In the genomic region with DNA sequence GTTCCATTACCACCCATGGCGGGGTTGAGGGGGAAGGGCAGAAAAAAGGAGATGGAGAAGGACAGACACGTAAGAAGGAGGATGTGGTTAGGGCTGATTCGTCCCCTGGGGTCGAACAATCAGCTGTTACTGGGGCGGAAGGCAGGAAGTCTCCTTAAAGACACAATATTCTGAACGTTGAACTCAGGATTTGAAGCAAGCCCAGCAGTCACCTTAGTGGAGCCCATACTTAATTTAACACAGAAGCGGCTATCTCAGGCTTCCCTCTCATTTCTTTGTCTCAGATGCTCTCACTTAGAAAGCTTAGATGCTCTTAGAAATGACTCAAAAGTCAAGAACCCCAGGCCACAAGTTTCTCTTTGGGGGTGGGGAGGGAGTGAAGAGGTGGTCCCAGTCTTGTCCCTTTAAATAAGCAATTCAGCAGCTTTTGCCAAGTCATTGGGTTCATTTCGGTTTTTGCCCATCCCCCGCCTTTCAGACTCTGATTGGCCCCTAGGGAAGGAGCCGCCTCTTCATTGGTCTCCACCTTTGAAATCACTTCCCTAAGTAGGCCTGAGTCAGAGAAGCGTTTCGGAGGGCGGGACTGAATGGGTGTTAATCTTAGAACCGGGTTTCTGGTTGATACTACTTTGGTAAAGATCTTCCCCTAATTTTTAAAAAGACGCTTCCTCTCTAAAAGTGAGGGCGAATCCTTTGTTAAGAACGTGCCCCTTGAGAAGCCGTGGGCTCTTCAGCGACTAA, we compare ENCODE assay signal across 8 mouse cellular contexts. TPM values are rescaled to one million over a fixed set of nuclear protein-coding genes. Genes with fewer than 3 reads are reported as not detected.
DNase-seq lines count a peak whose midpoint lies in the region; ATAC-seq and TF ChIP-seq lines count a peak whose summit lies in the region.

No protein-coding gene starts in this region.

- peak overlapping the region; percentile 56 for H3K9ac ChIP-seq in forebrain, embryonic 11.5 days (ENCODE audit: low read length)
- peak overlapping the region; percentile 53 for H3K9ac ChIP-seq in heart, postnatal 0 days (replicated peaks; ENCODE audit: low read depth, low read length)
- H3K9ac ChIP-seq in liver, embryonic 14.5 days (replicated peaks): peak overlapping the region; percentile 85
- H3K9ac ChIP-seq in stomach, embryonic 15.5 days: peak overlapping the region; percentile 13; the same call in 1 of the 2 replicates

- peaks cover 18% of the 10 kb centered on the region for H3K36me3 ChIP-seq in E14TG2a.4 (ENCODE audit: insufficient read depth, low read length)
- no peaks in the 10 kb centered on the region for H3K36me3 ChIP-seq in forebrain, embryonic 11.5 days (ENCODE audit: control insufficient read depth, insufficient read depth, low read length)
- H3K36me3 ChIP-seq in heart, postnatal 0 days (replicated peaks; ENCODE audit: control insufficient read depth, insufficient read depth, low read length): peaks cover 19% of the 10 kb centered on the region
- H3K36me3 ChIP-seq in liver, embryonic 14.5 days (replicated peaks; ENCODE audit: control insufficient read depth, insufficient read depth, low read depth): peaks cover 15% of the 10 kb centered on the region
- peaks cover 2% of the 10 kb centered on the region; the same call in 1 of the 2 replicates for H3K36me3 ChIP-seq in stomach, embryonic 15.5 days

- no peaks in the 10 kb centered on the region for H3K27me3 ChIP-seq in E14TG2a.4 (ENCODE audit: insufficient read depth, low read length)
- H3K27me3 ChIP-seq in forebrain, embryonic 11.5 days (ENCODE audit: control insufficient read depth, insufficient read depth, low read length): no peaks in the 10 kb centered on the region
- H3K27me3 ChIP-seq in heart, postnatal 0 days (ENCODE audit: control insufficient read depth, insufficient read depth, low read length): no peaks in the 10 kb centered on the region
- H3K27me3 ChIP-seq in liver, embryonic 14.5 days (ENCODE audit: control insufficient read depth, insufficient read depth, low read length): no peaks in the 10 kb centered on the region
- H3K27me3 ChIP-seq in stomach, embryonic 15.5 days (replicated peaks): no peaks in the 10 kb centered on the region

- H3K27ac ChIP-seq in forebrain, embryonic 11.5 days (ENCODE audit: low read depth, low read length): peak overlapping the region; percentile 89
- H3K27ac ChIP-seq in heart, postnatal 0 days (ENCODE audit: low read depth): peak overlapping the region; percentile 97
- H3K27ac ChIP-seq in liver, embryonic 14.5 days: peak overlapping the region; percentile 99
- H3K27ac ChIP-seq in stomach, embryonic 15.5 days: peak overlapping the region; percentile 98

- H3K4me2 ChIP-seq in forebrain, embryonic 11.5 days (ENCODE audit: low read depth, low read length, severe bottlenecking): peak overlapping the region; percentile 82
- peak overlapping the region; percentile 86 for H3K4me2 ChIP-seq in heart, postnatal 0 days (ENCODE audit: low read depth, low read length)
- H3K4me2 ChIP-seq in liver, embryonic 14.5 days (ENCODE audit: low read depth): peak overlapping the region; percentile 100
- peak overlapping the region; percentile 72 for H3K4me2 ChIP-seq in stomach, embryonic 15.5 days

- peaks cover 72% of the 10 kb centered on the region for H3K4me1 ChIP-seq in E14TG2a.4 (replicated peaks; ENCODE audit: low read depth, low read length)
- peaks cover 16% of the 10 kb centered on the region for H3K4me1 ChIP-seq in forebrain, embryonic 11.5 days (replicated peaks; ENCODE audit: control insufficient read depth, insufficient read depth, low read length)
- peaks cover 27% of the 10 kb centered on the region for H3K4me1 ChIP-seq in heart, postnatal 0 days (ENCODE audit: control insufficient read depth, insufficient read depth)
- peaks cover 39 to 52% of the 10 kb centered on the region in 2 experiments for H3K4me1 ChIP-seq in liver, embryonic 14.5 days (replicated peaks; ENCODE audit: control insufficient read depth in 2 of 2, insufficient read depth in 2 of 2, low read length in 1 of 2)
- H3K4me1 ChIP-seq in stomach, embryonic 15.5 days: peaks cover 33% of the 10 kb centered on the region

- ATAC-seq in forebrain, embryonic 11.5 days (replicated peaks; ENCODE audit: low FRiP score): peak; percentile 56
- ATAC-seq in heart, postnatal 0 days (ENCODE audit: insufficient read depth, low read depth): peak; percentile 21; the same call in 1 of the 2 replicates
- ATAC-seq in liver, embryonic 14.5 days (ENCODE audit: insufficient read depth): peak; percentile 52
- ATAC-seq in stomach, embryonic 15.5 days (ENCODE audit: insufficient read depth, low FRiP score, low read depth): peak; percentile 47; the same call in 1 of the 2 replicates

- no peak; the same call in 1 of the 2 replicates for TF ChIP-seq EP300 in heart, postnatal 0 days (IDR thresholded peaks at IDR 0.05; ENCODE audit: low read depth)
- peak; percentile 52; the same call in 1 of the 2 replicates for TF ChIP-seq EP300 in liver, embryonic 14.5 days (IDR thresholded peaks at IDR 0.05; ENCODE audit: low read depth)

- H3K4me3 ChIP-seq in E14TG2a.4 (replicated peaks; ENCODE audit: low read length): peak overlapping the region; percentile 77
- peak overlapping the region; percentile 44 for H3K4me3 ChIP-seq in forebrain, embryonic 11.5 days (ENCODE audit: low read depth, low read length)
- H3K4me3 ChIP-seq in heart, postnatal 0 days (ENCODE audit: low read depth, low read length): peak overlapping the region; percentile 46
- H3K4me3 ChIP-seq in liver, embryonic 14.5 days (ENCODE audit: insufficient read depth in 1 of 2, low read depth in 2 of 2, low read length in 2 of 2): peak overlapping the region; percentile 66 to 67
- peak overlapping the region; percentile 43 for H3K4me3 ChIP-seq in stomach, embryonic 15.5 days (replicated peaks)

- no peaks in the 10 kb centered on the region for H3K9me3 ChIP-seq in E14TG2a.4 (ENCODE audit: low read length)
- no peaks in the 10 kb centered on the region for H3K9me3 ChIP-seq in forebrain, embryonic 11.5 days (ENCODE audit: control insufficient read depth, low read length)
- H3K9me3 ChIP-seq in heart, postnatal 0 days (replicated peaks; ENCODE audit: control insufficient read depth, low read length): no peaks in the 10 kb centered on the region
- H3K9me3 ChIP-seq in liver, embryonic 14.5 days (ENCODE audit: control insufficient read depth, low read length): no peaks in the 10 kb centered on the region
- H3K9me3 ChIP-seq in stomach, embryonic 15.5 days: no peaks in the 10 kb centered on the region

- TF ChIP-seq CTCF in E14TG2a.4 (conservative IDR thresholded peaks at IDR 0.05; ENCODE audit: low read length): no peak
- TF ChIP-seq CTCF in heart, postnatal 0 days (IDR thresholded peaks at IDR 0.05; ENCODE audit: low read depth): no peak
- no peak for TF ChIP-seq CTCF in liver, embryonic 14.5 days (IDR thresholded peaks at IDR 0.05; ENCODE audit: low read depth)

- peak; percentile 94 for DNase-seq in c-Kit-positive CD71-positive TER-119-negative erythroid progenitor cells, embryonic 14.5 days (ENCODE audit: low read depth)
- peak; percentile 88 for DNase-seq in forebrain, embryonic 11.5 days (ENCODE audit: low spot score)
- DNase-seq in heart, postnatal 0 days (ENCODE audit: low spot score): peak; percentile 98
- peak; percentile 95 to 97 for DNase-seq in kidney, postnatal 36 days
- peak; percentile 94 to 97 (median 95) for DNase-seq in liver, embryonic 14.5 days (ENCODE audit: low read depth in 3 of 3, low spot score in 3 of 3)
- DNase-seq in neural tube, embryonic 10.5 days (ENCODE audit: extremely low spot score, low spot score): peak; percentile 87

- WGBS in forebrain, embryonic 11.5 days: 4% methylated on average over 19 of the region's 19 CpGs
- whole genome bisulfite sequencing in heart, postnatal 0 days: 5% methylated on average over 19 of the region's 19 CpGs
- 1% methylated on average over 19 of the region's 19 CpGs for WGBS in liver, embryonic 14.5 days (ENCODE audit: insufficient replicate concordance)
- 5% methylated on average over 19 of the region's 19 CpGs for WGBS in stomach, embryonic 15.5 days

RNA-seq across cellular contexts. Expression of a gene that starts 1.2 kb away (rescaled TPM):
- 9.5 TPM in 2 replicates for polyA plus RNA-seq in forebrain, embryonic 11.5 days (2014; fragmentation: Nextera tagmentation; extraction: Ambion mirVana)
- total RNA-seq in heart, postnatal 0 days (2014; rRNA removed; ENCODE audit: low replicate concordance): 9.2 and 25.3 TPM in 2 replicates
- polyA plus RNA-seq in heart, postnatal 0 days (2015; fragmentation: Nextera tagmentation; extraction: Ambion mirVana): 14.2 and 16.9 TPM in 2 replicates
- polyA plus RNA-seq in liver, embryonic 14.5 days (2012; rRNA removed): 7.3 and 8.2 TPM in 2 replicates
- 11.9 and 13.0 TPM in 2 replicates for polyA plus RNA-seq in liver, embryonic 14.5 days (2014; fragmentation: Nextera tagmentation; extraction: Ambion mirVana)
- 19.7 and 22.3 TPM in 2 replicates for polyA plus RNA-seq in stomach, embryonic 15.5 days (2015; fragmentation: Nextera tagmentation; extraction: Ambion mirVana)

RNA-seq across cellular contexts. Expression of a gene that starts 5.8 kb away (rescaled TPM):
- polyA plus RNA-seq in forebrain, embryonic 11.5 days (2014; fragmentation: Nextera tagmentation; extraction: Ambion mirVana): 6.3 and 6.5 TPM in 2 replicates
- total RNA-seq in heart, postnatal 0 days (2014; rRNA removed; ENCODE audit: low replicate concordance): 11.8 and 12.0 TPM in 2 replicates
- 2.0 and 2.2 TPM in 2 replicates for polyA plus RNA-seq in heart, postnatal 0 days (2015; fragmentation: Nextera tagmentation; extraction: Ambion mirVana)
- 15.3 and 16.4 TPM in 2 replicates for polyA plus RNA-seq in liver, embryonic 14.5 days (2012; rRNA removed)
- polyA plus RNA-seq in liver, embryonic 14.5 days (2014; fragmentation: Nextera tagmentation; extraction: Ambion mirVana): 14.6 and 15.8 TPM in 2 replicates
- polyA plus RNA-seq in stomach, embryonic 15.5 days (2015; fragmentation: Nextera tagmentation; extraction: Ambion mirVana): 6.0 and 6.4 TPM in 2 replicates

RNA-seq across cellular contexts. Expression of a gene that starts 20.9 kb away (rescaled TPM):
- polyA plus RNA-seq in forebrain, embryonic 11.5 days (2014; fragmentation: Nextera tagmentation; extraction: Ambion mirVana): not detected in 2 replicates
- total RNA-seq in heart, postnatal 0 days (2014; rRNA removed; ENCODE audit: low replicate concordance): 1.2 and 2.4 TPM in 2 replicates
- polyA plus RNA-seq in heart, postnatal 0 days (2015; fragmentation: Nextera tagmentation; extraction: Ambion mirVana): not detected in 2 replicates
- 474 and 506 TPM in 2 replicates for polyA plus RNA-seq in liver, embryonic 14.5 days (2012; rRNA removed)
- polyA plus RNA-seq in liver, embryonic 14.5 days (2014; fragmentation: Nextera tagmentation; extraction: Ambion mirVana): 304 and 336 TPM in 2 replicates
- polyA plus RNA-seq in stomach, embryonic 15.5 days (2015; fragmentation: Nextera tagmentation; extraction: Ambion mirVana): 50.0 and 64.1 TPM in 2 replicates

RNA-seq across cellular contexts. Expression of a gene that starts 26.3 kb away (rescaled TPM):
- polyA plus RNA-seq in forebrain, embryonic 11.5 days (2014; fragmentation: Nextera tagmentation; extraction: Ambion mirVana): 133 TPM in 2 replicates
- total RNA-seq in heart, postnatal 0 days (2014; rRNA removed; ENCODE audit: low replicate concordance): 73.8 and 79.8 TPM in 2 replicates
- 15.2 and 17.0 TPM in 2 replicates for polyA plus RNA-seq in heart, postnatal 0 days (2015; fragmentation: Nextera tagmentation; extraction: Ambion mirVana)
- 34.2 and 38.1 TPM in 2 replicates for polyA plus RNA-seq in liver, embryonic 14.5 days (2012; rRNA removed)
- 34.2 and 42.2 TPM in 2 replicates for polyA plus RNA-seq in liver, embryonic 14.5 days (2014; fragmentation: Nextera tagmentation; extraction: Ambion mirVana)
- 49.9 and 58.6 TPM in 2 replicates for polyA plus RNA-seq in stomach, embryonic 15.5 days (2015; fragmentation: Nextera tagmentation; extraction: Ambion mirVana)

RNA-seq across cellular contexts. Expression of a gene that starts 37.8 kb away (rescaled TPM):
- 53.6 and 69.3 TPM in 2 replicates for polyA plus RNA-seq in forebrain, embryonic 11.5 days (2014; fragmentation: Nextera tagmentation; extraction: Ambion mirVana)
- total RNA-seq in heart, postnatal 0 days (2014; rRNA removed; ENCODE audit: low replicate concordance): 27.3 and 112 TPM in 2 replicates
- 20.4 and 24.4 TPM in 2 replicates for polyA plus RNA-seq in heart, postnatal 0 days (2015; fragmentation: Nextera tagmentation; extraction: Ambion mirVana)
- polyA plus RNA-seq in liver, embryonic 14.5 days (2012; rRNA removed): 104 and 128 TPM in 2 replicates
- polyA plus RNA-seq in liver, embryonic 14.5 days (2014; fragmentation: Nextera tagmentation; extraction: Ambion mirVana): 145 and 166 TPM in 2 replicates
- 49.5 and 62.5 TPM in 2 replicates for polyA plus RNA-seq in stomach, embryonic 15.5 days (2015; fragmentation: Nextera tagmentation; extraction: Ambion mirVana)

Comparison
In these comparisons a context has a peak if more than half of its experiments do, and no peak if none do; other contexts are left out.
1. Peak in every context shown above with its lines: DNase-seq, ATAC-seq, H3K4me3 ChIP-seq and H3K27ac ChIP-seq.
2. H3K9ac ChIP-seq: peak in every context shown above with its lines; median percentile 85 in liver, embryonic 14.5 days; 56 in forebrain, embryonic 11.5 days; 53 in heart, postnatal 0 days; 13 in stomach, embryonic 15.5 days.
3. RNA of a gene that starts 20.9 kb away (polyA plus RNA-seq): 304 to 506 TPM in liver, embryonic 14.5 days and 50.0 to 64.1 TPM in stomach, embryonic 15.5 days; not detected in heart, postnatal 0 days and not detected in forebrain, embryonic 11.5 days; every median in the first group is over 10 times any median in the second.